Mouse (Mus musculus) liver, embryonic 15.5 days (tissue): Measurements from ENCODE around the gene Tent5c. TPM values are rescaled to one million over a fixed set of nuclear protein-coding genes. Genes with fewer than 3 reads are reported as not detected.
"Not testable (repeated sequence)": the region's sequence is repeated elsewhere in the genome, so short reads cannot be mapped to it uniquely, and the experiment has no call there.

Experiments
- ATAC-seq: fragments of 200-750 bp; cut with Nextera tagmentation; 2 replicates; pipeline ENCODE4 v1.8.0; 2017; ENCODE audit warnings: moderate number of reproducible peaks, mild to moderate bottlenecking, moderate library complexity; ENCODE audit not compliant: insufficient read depth
- H3K27ac ChIP-seq: fragments of 300-500 bp; sonication (generic); replicated peaks from 2 replicates; pipeline ENCODE4 v1.5.1; 2015; ENCODE audit warnings: mild to moderate bottlenecking, inconsistent platforms
- H3K27me3 ChIP-seq: fragments of 300-500 bp; sonication (generic); 2 replicates; pipeline ENCODE4 v1.6.1; 2015; ENCODE audit warnings: mild to moderate bottlenecking, inconsistent platforms
- H3K36me3 ChIP-seq: fragments of 300-500 bp; sonication (generic); replicated peaks from 2 replicates; pipeline ENCODE4 v1.6.1; 2015; ENCODE audit warnings: moderate library complexity, mild to moderate bottlenecking, inconsistent platforms
- H3K4me1 ChIP-seq: fragments of 300-500 bp; sonication (generic); replicated peaks from 2 replicates; pipeline ENCODE4 v1.6.1; 2015; ENCODE audit warnings: inconsistent platforms
- H3K4me2 ChIP-seq: fragments of 300-500 bp; sonication (generic); 2 replicates; pipeline ENCODE4 v1.6.1; 2015; ENCODE audit warnings: moderate library complexity, mild to moderate bottlenecking, inconsistent platforms
- H3K4me3 ChIP-seq: fragments of 300-500 bp; sonication (generic); replicated peaks from 2 replicates; pipeline ENCODE4 v1.5.1; 2015; ENCODE audit warnings: mild to moderate bottlenecking, inconsistent platforms
- H3K9ac ChIP-seq: fragments of 300-500 bp; sonication (generic); 2 replicates; pipeline ENCODE4 v1.6.1; 2015; ENCODE audit warnings: moderate library complexity, mild to moderate bottlenecking, inconsistent platforms
- H3K9me3 ChIP-seq: fragments of 300-500 bp; sonication (generic); replicated peaks from 2 replicates; pipeline ENCODE4 v1.6.1; 2016; ENCODE audit warnings: inconsistent platforms
- WGBS: fragments of 180-500 bp; shearing (Covaris S2); methylation state at CpG from one replicate; pipeline ENCODE4 v1.1.7; 2015; ENCODE audit warnings: mixed read lengths; ENCODE audit not compliant: insufficient replicate concordance; 5-methylcytosine and 5-hydroxymethylcytosine counted together
- polyA plus RNA-seq: library from polyadenylated mRNA; unstranded; fragments of >200 nt; fragmentation: Nextera tagmentation; extraction: Ambion mirVana; gene quantifications from 2 replicates; pipeline ENCODE4 v1.2.1, GENCODE M21; 2015

Tent5c gene
- polyA plus RNA-seq, 1 experiment from 2014 or later, result 94.2 TPM

- H3K9ac ChIP-seq, result no peak overlapping the region
- H3K27ac ChIP-seq, result no peak overlapping the region
- H3K4me3 ChIP-seq, result no peak overlapping the region
- H3K36me3 ChIP-seq, result no peaks in the 10 kb centered on the region
- WGBS, result 51% methylated on average over 1 of the region's 1 CpGs
- H3K9me3 ChIP-seq, result no peaks in the 10 kb centered on the region
- no peak overlapping the region for H3K4me2 ChIP-seq
- no peak for ATAC-seq
- peaks cover 38% of the 10 kb centered on the region for H3K27me3 ChIP-seq
- H3K4me1 ChIP-seq, result peaks cover 5% of the 10 kb centered on the region; the same call in 1 of the 2 replicates
Measured at GRCm38 (mm10) chr3:100418387-100418786, 70.7 kb downstream of the Tent5c start.

GRCm38 (mm10) chr3:100417772-100418311, 71.3 kb downstream of the Tent5c start:
- H3K4me3 ChIP-seq, result no peak overlapping the region
- 0 out of 2 replicates have a peak, but pooled peaks cover 3% of the 10 kb centered on the region for H3K4me1 ChIP-seq

GRCm38 (mm10) chr3:100415671-100416070, 73.5 kb downstream of the Tent5c start:
- peaks cover 37% of the 10 kb centered on the region for H3K27me3 ChIP-seq
- no peak overlapping the region for H3K27ac ChIP-seq
- no peak overlapping the region for H3K4me3 ChIP-seq
- 59% methylated on average over 5 of the region's 5 CpGs for WGBS
- no peaks in the 10 kb centered on the region for H3K9me3 ChIP-seq
- H3K9ac ChIP-seq, result no peak overlapping the region
- no peaks in the 10 kb centered on the region for H3K4me1 ChIP-seq
- H3K36me3 ChIP-seq, result no peaks in the 10 kb centered on the region
- no peak for ATAC-seq
- no peak overlapping the region for H3K4me2 ChIP-seq

More at GRCm38 (mm10) chr3:100417772-100418311, 71.3 kb downstream of the Tent5c start:
- WGBS, result 46% methylated on average over 10 of the region's 10 CpGs
- ATAC-seq, result no peak
- Histone ChIP-seq H3K36me3 (no peaks in the 10 kb centered on the region), H3K27ac (no peak overlapping the region), H3K4me2 (no peak overlapping the region), H3K9ac (no peak overlapping the region), H3K9me3 (no peaks in the 10 kb centered on the region), H3K27me3 (peaks cover 38% of the 10 kb centered on the region)

GRCm38 (mm10) chr3:100413586-100413985, 75.5 kb downstream of the Tent5c start:
- H3K27me3 ChIP-seq, result peaks cover 25% of the 10 kb centered on the region
- H3K27ac ChIP-seq, H3K36me3 ChIP-seq, ATAC-seq, H3K4me3 ChIP-seq, H3K9ac ChIP-seq, H3K4me2 ChIP-seq, H3K9me3 ChIP-seq, H3K4me1 ChIP-seq: not testable (repeated sequence)
- 78% methylated on average over 3 of the region's 3 CpGs for WGBS

- 72% methylated on average over 7 of the region's 7 CpGs for WGBS
- no peak for ATAC-seq
Measured at GRCm38 (mm10) chr3:100411945-100412344, 77.2 kb downstream of the Tent5c start.

GRCm38 (mm10) chr3:100409280-100409679, 79.8 kb downstream of the Tent5c start:
- no peak overlapping the region for H3K27ac ChIP-seq
- peaks cover 8% of the 10 kb centered on the region; the same call in 1 of the 2 replicates for H3K27me3 ChIP-seq
- H3K4me3 ChIP-seq, result no peak overlapping the region
- no peak for ATAC-seq
- no peaks in the 10 kb centered on the region for H3K36me3 ChIP-seq
- H3K4me2 ChIP-seq, result no peak overlapping the region
- no peaks in the 10 kb centered on the region for H3K9me3 ChIP-seq
- 37% methylated on average over 2 of the region's 2 CpGs for WGBS
- H3K4me1 ChIP-seq, result peaks cover 24% of the 10 kb centered on the region
- no peak overlapping the region for H3K9ac ChIP-seq

More at GRCm38 (mm10) chr3:100411945-100412344, 77.2 kb downstream of the Tent5c start:
- Histone ChIP-seq H3K4me2 (no peak overlapping the region), H3K27ac (no peak overlapping the region), H3K27me3 (peaks cover 18% of the 10 kb centered on the region), H3K4me3 (no peak overlapping the region), H3K9ac (no peak overlapping the region), H3K9me3 (no peaks in the 10 kb centered on the region), H3K4me1 (peaks cover 20% of the 10 kb centered on the region), H3K36me3 (no peaks in the 10 kb centered on the region)

- H3K4me2 ChIP-seq, result peak overlapping the region; percentile 38
Measured at GRCm38 (mm10) chr3:100408351-100409043, 80.6 kb downstream of the Tent5c start.

GRCm38 (mm10) chr3:100402656-100403055, 86.5 kb downstream of the Tent5c start:
- no peak for ATAC-seq
- peaks cover 5% of the 10 kb centered on the region; the same call in 1 of the 2 replicates for H3K27me3 ChIP-seq
- H3K27ac ChIP-seq, result no peak overlapping the region
- H3K9ac ChIP-seq, result no peak overlapping the region
- no peak overlapping the region for H3K4me3 ChIP-seq
- H3K9me3 ChIP-seq, result no peaks in the 10 kb centered on the region
- peaks cover 12% of the 10 kb centered on the region for H3K4me1 ChIP-seq
- H3K36me3 ChIP-seq, result no peaks in the 10 kb centered on the region
- WGBS, result 79% methylated on average over 4 of the region's 4 CpGs
- H3K4me2 ChIP-seq, result no peak overlapping the region

More at GRCm38 (mm10) chr3:100408351-100409043, 80.6 kb downstream of the Tent5c start:
- no peaks in the 10 kb centered on the region for H3K9me3 ChIP-seq
- no peak overlapping the region for H3K27ac ChIP-seq
- no peak overlapping the region for H3K9ac ChIP-seq
- 27% methylated on average over 2 of the region's 2 CpGs for WGBS
- no peak overlapping the region for H3K4me3 ChIP-seq
- peaks cover 24% of the 10 kb centered on the region for H3K4me1 ChIP-seq
- peaks cover 8% of the 10 kb centered on the region; the same call in 1 of the 2 replicates for H3K27me3 ChIP-seq
- no peaks in the 10 kb centered on the region for H3K36me3 ChIP-seq
- ATAC-seq, result peak; percentile 82

Other genes with a start within 250 kb of the Tent5c start
- 30.3 and 32.0 TPM in 2 replicates for gene Man1a2, start 196.2 kb upstream of the Tent5c start, polyA plus RNA-seq